Mouse (Mus musculus) right cerebral cortex, adult 2 months (tissue): ENCODE measurements around the gene Rcor2.

ENCODE experiments used
- DNase-seq, 2 experiments: peaks; one replicate each; pipeline ENCODE4 v3.0.0; 2021 to 2022; ENCODE audit warnings: low spot score in 2 of 2

Rcor2 gene

DNA sequence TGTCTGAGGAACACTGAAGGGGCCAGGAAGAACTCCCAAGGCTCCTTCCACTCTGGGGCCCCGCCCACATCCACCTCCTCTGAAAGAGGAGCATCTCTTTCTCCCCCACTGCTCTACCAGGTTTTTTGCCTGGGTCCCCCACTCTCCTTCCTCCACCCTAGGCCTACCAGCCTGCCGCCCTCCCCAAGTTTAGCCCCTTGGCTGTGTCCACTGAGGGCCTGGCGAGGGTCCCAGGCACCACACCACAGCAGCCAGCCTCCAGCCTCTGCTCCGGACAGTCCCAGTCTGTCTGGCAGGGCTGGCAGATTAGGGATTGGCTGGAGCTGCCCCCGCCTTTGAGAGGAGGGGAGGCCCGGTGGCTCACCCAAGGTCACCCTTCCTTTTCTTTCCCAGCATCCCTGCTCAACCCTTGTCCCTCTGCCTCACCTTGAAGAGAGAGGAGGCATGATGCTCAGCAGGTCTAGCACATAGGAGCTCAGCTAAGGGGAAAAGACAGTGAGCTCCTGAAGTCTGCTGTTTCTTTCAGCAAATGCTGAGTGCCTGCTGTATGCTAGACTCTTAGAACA lies 2.3 kb upstream of the Rcor2 start:
- DNase-seq, result peak in 1 of 2 experiments; percentile 13

DNA sequence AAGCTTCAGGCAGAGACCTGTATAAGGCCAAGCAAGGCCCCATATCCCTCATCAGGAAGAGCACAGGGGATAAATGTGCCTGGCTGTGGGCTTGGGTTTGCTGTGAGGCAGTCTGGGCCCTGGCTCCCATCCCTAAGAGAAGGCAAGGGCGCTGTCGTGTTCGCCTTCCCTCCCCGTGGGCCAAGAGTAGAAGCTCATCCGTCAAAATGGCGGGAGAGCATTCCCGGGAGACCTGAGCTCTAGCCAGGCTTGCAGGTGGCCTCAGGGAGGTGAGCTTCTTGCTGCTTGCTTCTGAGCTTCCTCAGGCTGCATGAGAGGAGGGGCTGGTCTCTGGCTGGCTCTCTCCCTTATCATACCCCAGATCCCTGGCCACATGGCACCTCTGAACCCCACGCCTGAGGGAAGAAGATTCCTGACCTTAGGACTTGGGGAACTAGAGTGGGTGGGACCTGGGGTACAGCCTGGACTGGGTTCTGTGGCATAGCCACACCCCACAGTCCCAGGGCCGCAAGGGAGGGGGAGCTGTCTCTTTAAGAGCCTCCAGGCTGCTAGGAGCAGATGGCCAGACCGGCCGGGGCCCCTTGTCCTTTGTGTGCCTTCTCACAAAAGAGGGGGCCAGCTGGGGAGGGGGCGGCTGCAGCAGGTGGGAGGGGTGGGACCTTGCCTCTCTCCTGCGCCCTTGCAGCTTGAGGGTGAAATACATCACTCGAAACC lies 1.5 kb upstream of the Rcor2 start:
- no peak for DNase-seq

DNA sequence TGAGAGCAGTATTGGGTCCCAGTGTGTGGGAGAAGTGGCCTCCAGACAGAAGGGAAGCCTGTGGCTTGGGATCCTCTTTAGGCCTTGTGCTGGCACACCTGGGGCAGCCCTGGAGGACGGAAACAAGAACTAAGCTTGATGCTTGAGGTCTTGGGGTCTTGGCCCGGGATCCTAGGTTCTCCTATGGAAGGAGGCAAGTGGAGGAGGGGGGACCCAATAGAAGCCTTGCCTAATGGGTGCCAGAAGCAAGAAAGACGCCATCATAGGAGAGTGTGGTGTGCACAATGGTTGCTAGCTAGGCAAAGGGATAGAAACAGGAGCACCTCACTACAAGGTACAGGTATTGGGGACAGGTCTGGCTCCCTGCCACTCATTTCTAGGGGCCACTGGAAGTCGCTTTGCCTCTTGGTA lies 699 bp upstream of the Rcor2 start:
- no peak for DNase-seq

DNA sequence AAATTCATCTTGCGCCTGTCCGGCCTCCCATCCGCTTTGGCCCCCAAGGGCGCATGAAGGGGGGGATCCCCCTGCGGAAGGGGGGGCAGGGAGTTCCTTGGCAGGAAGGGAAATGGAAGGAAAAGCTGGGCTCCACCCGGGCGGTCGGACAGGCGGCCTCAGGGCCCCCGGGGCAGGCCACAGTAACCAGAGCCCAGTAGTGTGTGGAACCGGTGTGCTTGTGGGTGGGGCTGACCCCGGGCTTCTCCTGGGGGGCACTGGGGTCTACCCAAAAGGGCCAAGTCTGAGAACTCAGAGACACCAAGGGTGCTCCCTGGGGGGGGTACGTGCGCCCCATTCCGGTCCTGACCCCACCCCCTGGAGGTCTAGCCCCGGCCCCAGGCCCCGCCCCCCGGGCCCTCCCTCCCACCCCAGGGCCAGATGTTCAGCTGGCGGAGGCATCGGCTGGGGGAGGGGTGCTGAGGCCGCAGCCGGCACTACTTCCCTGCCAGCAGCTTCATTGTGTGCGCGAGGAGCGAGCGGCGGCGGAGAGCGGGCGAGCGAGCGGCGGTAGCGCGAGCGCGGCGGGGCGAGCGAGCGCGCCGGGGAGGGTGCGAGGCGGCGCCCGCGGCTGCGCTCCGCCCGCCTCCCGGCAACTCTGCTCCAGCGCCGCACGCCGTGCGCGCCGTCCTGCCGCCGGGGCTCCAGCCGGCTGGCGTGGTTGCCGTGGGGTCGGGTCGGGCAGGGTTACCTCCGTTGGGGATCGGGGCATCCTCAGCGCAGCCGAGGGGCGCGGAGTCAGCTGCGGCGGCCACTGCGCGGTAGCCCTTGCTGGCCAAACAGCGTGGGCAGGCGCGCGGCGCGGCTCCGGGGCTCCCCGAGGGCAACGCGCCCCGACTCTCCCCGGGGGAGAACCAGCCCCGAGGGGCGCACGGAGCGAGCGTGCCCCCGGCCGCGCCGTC lies 926 bp downstream of the Rcor2 start:
- DNase-seq, result peak in 1 of 2 experiments; percentile 61

DNA sequence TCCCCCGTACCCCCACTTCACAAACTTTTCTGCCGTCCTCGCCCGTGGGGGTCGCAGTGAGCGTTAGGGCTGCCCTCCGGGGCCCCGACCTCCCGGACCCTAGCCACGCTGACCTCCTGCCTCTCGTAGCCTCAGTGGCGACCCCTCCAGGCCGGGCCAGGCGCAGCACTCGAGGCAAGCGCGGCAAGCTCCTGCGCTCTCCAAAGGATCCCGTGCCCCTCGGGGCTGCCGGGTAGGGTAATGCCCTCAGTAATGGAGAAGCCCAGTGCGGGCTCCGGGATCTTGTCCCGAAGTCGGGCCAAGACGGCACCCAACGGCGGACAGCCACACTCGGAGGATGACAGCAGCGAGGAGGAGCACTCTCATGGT lies 1.6 kb downstream of the Rcor2 start:
- peak in 1 of 2 experiments; percentile 66 for DNase-seq

DNA sequence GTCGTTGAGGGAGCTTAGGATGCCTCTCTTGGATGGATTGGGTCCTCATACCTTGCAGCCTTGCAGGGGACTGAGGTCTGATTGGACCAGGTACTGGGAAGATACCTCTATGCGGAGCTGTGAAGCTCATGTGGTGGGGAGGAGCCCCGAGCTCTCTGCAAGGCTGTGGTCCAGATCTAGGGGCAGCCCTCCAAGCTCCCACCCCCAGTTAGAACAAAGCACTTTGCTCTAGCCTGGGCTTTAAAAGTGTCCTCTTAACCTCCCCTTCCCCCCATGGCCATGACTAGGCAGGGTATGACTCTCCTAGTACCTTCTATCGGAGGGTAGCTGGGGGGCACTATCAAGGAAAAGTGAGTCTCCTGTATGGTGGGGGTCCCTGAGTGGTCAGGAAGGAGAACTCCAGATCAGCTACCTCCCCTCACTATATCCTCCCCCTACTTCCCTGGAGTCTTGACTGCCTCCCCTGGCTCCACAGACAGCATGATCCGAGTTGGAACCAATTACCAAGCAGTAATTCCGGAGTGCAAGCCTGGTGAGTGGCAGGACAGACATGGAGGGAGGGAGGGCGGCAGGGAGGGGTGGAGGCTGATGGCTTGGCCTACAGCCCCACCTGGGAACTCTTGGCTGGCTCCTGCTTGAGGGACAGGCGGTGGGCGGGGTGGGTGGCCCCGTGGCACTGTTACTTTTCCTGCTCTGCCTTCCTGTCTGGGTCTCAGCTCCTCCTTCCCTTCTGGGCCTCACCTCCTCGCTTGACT lies 2.3 kb downstream of the Rcor2 start:
- peak in 1 of 2 experiments; percentile 15 for DNase-seq

DNA sequence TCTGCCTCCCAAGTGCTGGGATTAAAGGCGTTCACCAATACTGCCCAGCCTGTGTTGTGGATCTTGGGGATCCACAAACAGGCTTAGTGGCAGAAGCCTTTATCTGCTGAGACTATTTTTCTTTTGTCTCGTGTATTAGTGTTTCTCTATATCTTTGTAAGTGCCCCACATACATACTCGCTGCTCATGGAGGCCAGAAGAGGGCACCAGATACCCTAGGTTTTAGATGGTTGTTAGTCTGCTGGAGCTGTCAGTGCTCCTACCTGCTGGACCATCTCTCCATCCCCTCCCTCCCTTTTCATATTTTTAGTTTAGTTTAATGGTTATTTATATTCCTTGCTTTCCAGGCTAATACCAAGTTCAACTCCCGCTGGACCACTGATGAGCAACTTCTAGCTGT lies 6.4 kb downstream of the Rcor2 start:
- no peak for DNase-seq

DNA sequence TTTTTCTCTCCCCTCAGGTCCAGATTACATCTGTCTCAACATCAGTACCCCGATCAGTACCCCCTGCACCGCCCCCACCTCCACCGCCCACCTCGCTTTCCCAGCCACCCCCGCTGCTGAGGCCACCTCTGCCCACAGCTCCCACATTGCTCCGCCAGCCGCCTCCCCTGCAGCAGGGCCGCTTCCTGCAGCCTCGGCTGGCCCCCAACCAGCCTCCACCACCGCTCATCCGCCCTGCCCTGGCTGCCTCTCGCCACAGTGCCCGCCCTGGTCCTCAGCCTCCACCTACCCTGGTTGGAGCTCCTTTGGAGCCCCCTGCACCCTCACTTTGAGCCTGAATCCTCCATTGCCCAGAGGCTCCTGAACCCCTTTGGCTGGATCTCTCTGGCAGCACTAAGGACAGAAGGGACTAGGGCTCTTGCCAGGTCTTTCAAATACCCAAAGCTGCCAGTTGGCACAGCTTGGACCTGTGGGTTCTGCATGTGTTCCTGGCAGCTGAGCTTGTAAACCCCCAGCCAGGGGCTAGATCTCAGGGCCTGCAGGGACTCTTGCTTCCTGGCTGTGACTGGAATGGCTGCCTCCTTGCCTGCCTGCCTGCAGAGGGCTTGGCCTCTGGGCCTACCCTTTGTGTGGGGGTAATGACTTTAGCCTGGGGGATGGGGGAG lies 7.3 kb downstream of the Rcor2 start:
- DNase-seq, result peak; percentile 14 to 48

DNA sequence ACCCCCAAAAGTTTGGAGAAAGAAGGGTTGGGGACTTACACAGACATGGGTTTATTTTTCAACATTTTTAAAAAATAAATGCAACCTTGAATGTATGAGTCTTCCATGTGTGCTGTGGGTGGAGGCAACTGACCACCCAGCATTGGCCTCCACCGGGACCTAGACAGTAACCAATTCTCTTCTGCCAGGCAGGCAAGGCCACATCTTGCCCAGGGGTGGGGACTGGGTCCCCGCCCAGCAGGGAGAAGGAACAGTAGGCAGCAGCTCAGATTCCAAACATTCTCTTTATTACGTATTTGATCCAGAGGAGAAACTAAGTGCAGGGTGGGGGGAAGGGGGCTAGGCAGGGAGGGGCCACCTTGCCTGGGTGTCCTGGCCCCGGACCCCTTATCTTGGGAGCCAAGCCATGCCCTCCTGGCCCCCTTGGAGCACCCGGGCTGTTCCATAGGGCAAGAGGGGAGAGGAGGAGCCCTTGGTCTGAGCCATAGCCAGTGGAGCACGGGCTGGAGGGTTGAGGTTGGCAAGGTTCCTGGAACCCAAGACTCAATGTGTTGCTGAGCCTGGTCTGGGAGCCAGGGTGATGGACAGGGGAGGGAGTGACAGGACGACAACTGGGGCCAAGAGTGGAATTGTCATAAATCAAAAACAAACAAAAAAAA lies 8.1 kb downstream of the Rcor2 start:
- peak in 1 of 2 experiments; percentile 17 for DNase-seq

DNA sequence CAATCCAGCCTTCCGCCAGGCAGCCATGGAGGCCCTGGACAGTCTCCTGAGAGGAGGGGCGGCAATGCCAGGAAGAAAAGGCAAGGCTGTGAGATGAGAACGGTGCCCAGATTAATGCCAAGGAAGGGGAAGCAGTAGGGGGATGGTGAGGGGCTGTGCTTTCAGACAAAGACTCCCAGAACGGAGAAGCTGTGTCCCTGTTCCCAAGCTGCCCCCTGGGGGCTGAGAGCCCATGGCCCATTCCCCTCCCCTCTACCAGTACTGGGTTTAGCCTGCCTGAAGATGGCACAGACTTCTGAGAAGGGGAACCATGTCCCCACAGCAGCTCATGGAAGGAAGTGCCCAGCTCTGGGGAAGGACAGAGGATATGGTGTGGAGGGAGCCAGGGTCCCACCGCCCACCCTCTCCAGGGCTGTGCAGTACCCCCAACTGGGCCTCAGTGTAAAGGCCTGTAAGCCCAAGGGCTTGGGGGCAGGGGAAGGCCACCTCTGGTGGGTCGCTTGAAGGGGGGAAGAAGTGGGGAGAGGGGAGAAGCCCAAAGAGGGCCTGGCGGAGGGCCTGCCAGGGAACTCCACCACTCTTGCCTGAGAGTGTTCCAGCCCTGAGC lies 9.0 kb downstream of the Rcor2 start:
- DNase-seq, result peak in 1 of 2 experiments; percentile 10

DNA sequence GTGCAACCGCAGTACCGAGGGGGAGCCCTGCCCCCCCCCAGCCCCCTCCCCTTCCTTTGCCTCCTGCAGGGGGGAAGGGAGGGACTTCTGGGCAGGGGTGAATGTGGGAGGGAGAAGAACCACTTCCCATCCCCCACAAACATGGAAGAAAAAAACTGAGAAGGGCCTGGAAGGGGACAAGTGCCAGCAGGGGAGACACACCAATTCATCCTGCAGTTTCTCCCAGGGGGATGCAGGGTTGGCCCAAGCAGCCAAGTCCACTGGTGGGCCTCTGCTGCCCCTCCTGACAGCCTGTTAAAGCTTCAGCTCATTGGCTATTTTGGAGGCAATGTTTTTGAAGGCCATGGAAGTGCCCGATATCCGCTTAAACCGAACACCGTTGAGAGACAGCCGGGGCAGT lies 9.7 kb downstream of the Rcor2 start:
- no peak for DNase-seq

DNA sequence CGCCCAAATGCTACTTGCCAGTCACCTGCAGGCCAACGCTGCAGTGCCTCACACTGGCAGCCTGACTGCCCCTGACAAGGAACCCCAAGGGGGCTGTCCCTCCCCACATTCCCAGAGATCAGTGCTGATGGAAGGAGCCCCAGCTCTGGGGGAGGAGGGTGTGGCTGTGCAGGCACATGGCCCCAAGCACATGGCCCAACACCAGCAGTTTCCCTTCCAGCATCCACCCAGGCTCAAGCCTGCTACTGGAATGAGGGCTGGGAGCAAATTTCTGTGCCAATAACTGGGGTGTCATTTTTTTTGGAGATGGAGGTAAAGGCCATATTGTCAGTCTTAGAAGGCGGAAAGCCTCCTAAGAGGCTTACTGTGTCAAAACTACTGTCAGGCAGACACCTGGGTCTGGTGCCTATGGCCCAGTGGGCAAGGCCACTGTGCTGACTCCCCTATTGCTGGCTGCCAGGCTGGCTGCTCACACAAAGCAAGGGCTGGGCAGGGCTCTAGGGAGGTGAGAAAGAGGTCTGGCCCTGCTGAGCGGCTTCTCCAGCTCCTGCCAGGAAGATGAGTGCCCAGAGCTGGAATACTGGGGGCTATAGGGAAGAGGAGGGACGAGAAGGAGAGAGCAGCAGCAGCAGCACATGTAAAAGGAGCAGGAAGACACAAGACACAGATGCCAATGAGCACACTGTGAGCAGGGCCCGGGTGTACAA lies 11.2 kb downstream of the Rcor2 start:
- peak in 1 of 2 experiments; percentile 15 for DNase-seq

DNA sequence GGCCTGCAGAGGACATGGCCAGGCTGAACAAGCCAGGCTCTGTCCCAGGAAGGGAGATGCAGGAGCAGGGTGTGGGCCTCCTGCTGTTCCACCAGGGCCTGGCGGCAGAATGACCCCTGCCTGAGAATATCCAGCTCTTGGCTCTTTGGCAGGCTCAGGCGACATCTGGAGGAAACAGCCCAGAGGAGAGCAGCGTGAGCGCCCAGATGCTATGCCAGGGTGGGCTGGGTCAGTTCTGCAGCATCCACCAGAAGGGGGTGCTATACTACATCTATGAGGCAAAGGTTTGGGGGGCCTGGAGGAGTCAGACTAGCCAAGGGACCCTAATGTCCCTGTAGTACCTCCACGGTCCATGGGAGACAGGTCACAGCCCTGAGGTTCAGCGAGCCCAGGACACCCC lies 12.0 kb downstream of the Rcor2 start:
- DNase-seq, result peak in 1 of 2 experiments; percentile 28

DNA sequence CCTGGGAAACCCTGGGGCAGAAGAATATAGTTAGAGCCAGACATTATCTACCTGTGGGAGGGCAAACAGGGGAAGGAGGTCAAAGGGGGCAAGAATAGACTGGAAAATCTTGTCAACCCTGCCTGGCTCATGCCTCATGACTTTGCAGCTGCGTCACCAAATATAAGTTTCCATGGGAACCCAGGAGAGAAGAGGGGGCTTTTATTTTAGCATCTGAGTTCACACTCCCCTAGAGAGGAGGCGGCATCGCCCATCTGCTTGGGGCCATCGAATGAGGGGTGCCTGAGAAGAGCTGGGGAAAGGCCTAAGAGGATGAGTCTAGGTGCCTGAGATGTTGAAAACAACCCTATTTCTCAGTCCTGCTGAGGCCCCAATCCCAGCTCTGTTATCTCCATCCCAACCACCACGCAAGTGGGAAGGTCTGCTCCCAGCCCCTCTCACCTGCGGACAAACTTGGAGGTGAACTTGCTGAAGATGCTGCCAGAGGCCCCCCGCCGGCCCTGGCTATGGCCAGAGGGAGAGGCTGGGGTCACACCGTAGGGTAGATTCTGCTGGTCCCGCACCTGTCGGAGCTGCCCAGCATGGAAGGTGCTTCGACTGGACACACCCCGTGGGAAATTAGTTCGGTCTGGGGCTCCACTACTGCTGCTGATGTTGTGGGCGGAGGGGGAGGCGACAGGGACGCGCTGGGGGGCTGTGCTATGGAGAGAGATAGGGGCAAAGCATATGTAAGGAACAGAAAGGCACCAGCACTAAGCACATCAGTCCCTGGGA lies 13.6 kb downstream of the Rcor2 start:
- peak; percentile 83 to 85 for DNase-seq

DNA sequence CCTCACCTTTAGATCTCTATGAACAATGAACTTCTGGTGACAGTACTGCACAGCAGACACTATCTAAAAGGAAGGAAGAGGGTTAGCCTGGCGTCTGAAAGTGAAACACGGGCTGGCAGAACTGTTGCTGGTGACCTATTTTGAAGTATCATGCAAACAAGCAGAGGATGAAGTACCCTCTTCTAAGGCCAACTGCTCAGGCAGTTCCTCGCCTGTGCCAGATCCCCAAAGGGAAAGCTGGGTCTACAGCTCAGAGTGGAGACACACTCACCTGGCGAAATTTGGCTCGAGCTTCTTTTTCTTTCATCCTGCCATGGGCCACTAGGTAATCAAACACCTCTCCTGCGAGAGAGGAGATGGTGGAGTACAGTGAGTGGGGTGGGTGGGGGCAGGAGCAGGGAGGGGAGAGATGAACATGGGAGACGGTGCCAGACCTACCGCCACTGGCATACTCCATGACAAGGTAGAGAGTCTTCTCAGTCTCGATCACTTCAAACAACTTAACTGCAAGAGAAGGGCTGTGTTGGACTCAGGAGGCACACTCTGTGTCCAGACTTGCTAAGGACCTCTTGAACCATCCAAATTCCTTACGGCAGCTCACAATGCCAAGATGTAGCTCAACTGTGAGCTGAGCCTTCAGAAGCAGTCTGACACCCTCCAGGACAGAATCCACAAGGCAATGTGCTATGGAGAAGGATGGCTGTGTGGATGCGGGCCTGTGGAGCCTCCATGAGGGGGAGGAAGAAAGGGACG lies 19.6 kb downstream of the Rcor2 start:
- DNase-seq, result no peak

DNA sequence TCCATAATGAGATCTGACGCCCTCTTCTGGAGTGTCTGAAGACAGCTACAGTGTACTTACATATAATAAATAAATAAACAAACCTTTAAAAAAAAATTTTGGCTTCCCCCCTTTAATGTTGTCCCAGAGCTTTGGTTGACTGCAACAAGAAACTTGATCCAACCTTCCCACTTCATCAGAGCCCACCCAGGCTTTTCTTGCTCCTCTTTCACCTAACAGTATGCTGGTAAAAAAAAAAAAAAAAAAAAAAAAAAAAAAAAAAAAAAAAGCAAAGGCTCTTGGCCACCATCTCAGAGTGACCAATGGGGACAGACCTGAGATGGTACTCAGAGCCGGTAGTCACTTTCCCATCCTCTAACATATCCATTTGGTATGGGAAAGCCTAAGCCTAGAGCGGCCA lies 21.2 kb downstream of the Rcor2 start:
- DNase-seq, result no peak

DNA sequence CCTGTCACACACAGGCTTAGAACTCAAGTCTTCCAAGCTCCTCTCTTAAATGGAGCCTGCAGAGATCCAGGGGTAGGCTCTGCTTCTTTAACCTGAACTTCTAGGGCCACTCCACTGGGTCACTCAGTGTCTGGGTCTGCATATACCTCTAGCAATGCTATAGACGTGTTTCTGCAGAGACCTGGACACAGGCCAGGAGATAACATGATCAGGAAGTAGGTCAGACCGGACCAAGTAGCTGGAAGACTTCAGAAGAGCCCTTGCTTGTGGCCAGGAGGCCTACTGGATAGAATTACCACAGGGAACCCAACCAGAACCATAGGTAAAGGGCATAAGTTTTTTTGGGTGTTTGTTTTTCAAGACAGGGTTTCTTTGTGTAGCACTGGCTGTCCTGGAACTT lies 22.6 kb downstream of the Rcor2 start:
- no peak for DNase-seq
